Mouse (Mus musculus): ENCODE results near the gene Tmprss3. TPM values are rescaled to one million over a fixed set of nuclear protein-coding genes. Genes with fewer than 3 reads are reported as not detected.

The Tmprss3 gene
- total and polyA plus RNA-seq, 3 experiments: 0.08 to 0.11 TPM; not detected in 1

- peak; percentile 68; the same call in 1 of the 2 replicates for TF ChIP-seq POLR2AphosphoS2 (IDR thresholded peaks at IDR 0.05; ENCODE audit: low read length)
- TF ChIP-seq RCOR1 (IDR thresholded peaks at IDR 0.05; ENCODE audit: low read depth, low read length): peak; percentile 89
- no peak for TF ChIP-seq MYC (IDR thresholded peaks at IDR 0.05; ENCODE audit: low read depth, low read length)
- TF ChIP-seq USF2 (IDR thresholded peaks at IDR 0.05; ENCODE audit: borderline replicate concordance in 1 of 2, insufficient read depth in 1 of 2, low read depth in 1 of 2, low read length in 2 of 2): no peak
- TF ChIP-seq MAZ (IDR thresholded peaks at IDR 0.05; ENCODE audit: low read depth, low read length): peak; percentile 75; the same call in 1 of the 2 replicates
- TF ChIP-seq CHD1 (IDR thresholded peaks at IDR 0.05; ENCODE audit: low read depth, low read length): no peak
- peak; percentile 99 for TF ChIP-seq TCF12 (IDR thresholded peaks at IDR 0.05; ENCODE audit: low read depth, low read length)
- peak; percentile 56 for TF ChIP-seq TAL1 (IDR thresholded peaks at IDR 0.05; ENCODE audit: low read length)
- no peak for TF ChIP-seq POLR2AphosphoS5 (IDR thresholded peaks at IDR 0.05; ENCODE audit: borderline replicate concordance, low read depth, low read length)
- no peak for TF ChIP-seq SMC3 (IDR thresholded peaks at IDR 0.05; ENCODE audit: low read depth, low read length)
- no peak for TF ChIP-seq TBP (IDR thresholded peaks at IDR 0.05; ENCODE audit: low read depth, low read length)
- no peak for TF ChIP-seq NELFE (IDR thresholded peaks at IDR 0.05; ENCODE audit: low read depth, low read length)
Observed at GRCm38 (mm10) chr17:31238234-31239020, 39.6 kb upstream of the Tmprss3 start (continued).

- peaks cover 23 to 39% of the 10 kb centered on the region in 2 experiments for H3K4me1 ChIP-seq (ENCODE audit: control insufficient read depth in 1 of 2, insufficient read depth in 2 of 2, low read length in 2 of 2)
- no peaks in the 10 kb centered on the region for H3K79me2 ChIP-seq (ENCODE audit: control insufficient read depth, insufficient read depth, low read length, poor library complexity)
- no peak overlapping the region for H3K9ac ChIP-seq (ENCODE audit: control insufficient read depth, low read depth, low read length, poor library complexity, severe bottlenecking)
- no peak for DNase-seq (ENCODE audit: low read depth, low spot score)
- no peak overlapping the region for H3K27ac ChIP-seq (ENCODE audit: control insufficient read depth, low read depth, low read length)
- no peaks in the 10 kb centered on the region; the same call in 1 of the 2 replicates for H3K9me3 ChIP-seq (replicated peaks; ENCODE audit: insufficient read depth, low read length)
- H3K4me3 ChIP-seq (ENCODE audit: control insufficient read depth in 1 of 2, insufficient read depth in 1 of 2, low read depth in 2 of 2, low read length in 2 of 2): no peak overlapping the region
- H3K36me3 ChIP-seq (ENCODE audit: control insufficient read depth in 1 of 2, insufficient read depth in 2 of 2, low read length in 2 of 2): peaks cover 24 to 31% of the 10 kb centered on the region in 2 experiments
- no peaks in the 10 kb centered on the region for H3K27me3 ChIP-seq (ENCODE audit: control insufficient read depth in 1 of 2, insufficient read depth in 2 of 2, low read length in 2 of 2)
- TF ChIP-seq SMC3 (IDR thresholded peaks at IDR 0.05; ENCODE audit: low read depth, low read length) (0 out of 2 replicates have a peak, but pooled peaks have one; percentile 15), MAFK (IDR thresholded peaks at IDR 0.05; ENCODE audit: borderline replicate concordance, low read depth, low read length) (no peak), CTCF (IDR thresholded peaks at IDR 0.05 in 2 of 3, conservative IDR thresholded peaks at IDR 0.05 in 1 of 3; ENCODE audit: control insufficient read depth in 1 of 3, insufficient read depth in 1 of 3, low read depth in 2 of 3, low read length in 3 of 3, poor library complexity in 1 of 3, severe bottlenecking in 1 of 3) (peak; percentile 35 to 54 (median 38); a peak in 5 of 6 replicates)
Observed at GRCm38 (mm10) chr17:31235915-31236314, 37.1 kb upstream of the Tmprss3 start.

- H3K27me3 ChIP-seq (ENCODE audit: control insufficient read depth in 1 of 2, insufficient read depth in 2 of 2, low read length in 2 of 2): no peaks in the 10 kb centered on the region
- H3K9me3 ChIP-seq (replicated peaks; ENCODE audit: insufficient read depth, low read length): no peaks in the 10 kb centered on the region
- no peak for DNase-seq (ENCODE audit: low read depth, low spot score)
- H3K4me1 ChIP-seq (ENCODE audit: control insufficient read depth in 1 of 2, insufficient read depth in 2 of 2, low read length in 2 of 2): peaks cover 12 to 17% of the 10 kb centered on the region in 2 experiments
- peak overlapping the region; percentile 91 for H3K27ac ChIP-seq (ENCODE audit: control insufficient read depth, low read depth, low read length)
- no peak overlapping the region for H3K4me3 ChIP-seq (ENCODE audit: control insufficient read depth in 1 of 2, insufficient read depth in 1 of 2, low read depth in 2 of 2, low read length in 2 of 2)
- peak overlapping the region; percentile 44 for H3K9ac ChIP-seq (ENCODE audit: control insufficient read depth, low read depth, low read length, poor library complexity, severe bottlenecking)
- H3K36me3 ChIP-seq (ENCODE audit: control insufficient read depth in 1 of 2, insufficient read depth in 2 of 2, low read length in 2 of 2): peaks cover 14 to 17% of the 10 kb centered on the region in 2 experiments
- H3K79me2 ChIP-seq (ENCODE audit: control insufficient read depth, insufficient read depth, low read length, poor library complexity): no peaks in the 10 kb centered on the region
- TF ChIP-seq RAD21 (IDR thresholded peaks at IDR 0.05; ENCODE audit: low read depth, low read length) (no peak), BHLHE40 (IDR thresholded peaks at IDR 0.05; ENCODE audit: borderline replicate concordance, low read depth, low read length) (no peak), UBTF (IDR thresholded peaks at IDR 0.05; ENCODE audit: borderline replicate concordance, insufficient read depth, low read depth, low read length) (no peak), JUND (IDR thresholded peaks at IDR 0.05; ENCODE audit: low read depth, low read length) (no peak), GABPA (IDR thresholded peaks at IDR 0.05; ENCODE audit: low read depth, low read length) (no peak), POLR2AphosphoS5 (IDR thresholded peaks at IDR 0.05; ENCODE audit: borderline replicate concordance, low read depth, low read length) (no peak), SIN3A (IDR thresholded peaks at IDR 0.05; ENCODE audit: low read length) (no peak), MAFK (IDR thresholded peaks at IDR 0.05; ENCODE audit: borderline replicate concordance, low read depth, low read length) (no peak), MAX (IDR thresholded peaks at IDR 0.05; ENCODE audit: low read length) (no peak), GATA1 (IDR thresholded peaks at IDR 0.05; ENCODE audit: low read depth, low read length) (no peak), TAL1 (IDR thresholded peaks at IDR 0.05; ENCODE audit: low read length) (no peak), ZC3H11A (IDR thresholded peaks at IDR 0.05; ENCODE audit: low read depth, low read length) (no peak), KAT2A (conservative IDR thresholded peaks at IDR 0.05; ENCODE audit: low read depth, low read length) (no peak), ELF1 (IDR thresholded peaks at IDR 0.05; ENCODE audit: low read depth, low read length) (no peak), CHD2 (IDR thresholded peaks at IDR 0.05; ENCODE audit: low read length) (no peak)
Observed at GRCm38 (mm10) chr17:31232251-31233010, 33.7 kb upstream of the Tmprss3 start.
